Mouse (Mus musculus): Measurements from ENCODE around the gene Chd9. TPM values are rescaled to one million over a fixed set of nuclear protein-coding genes. Genes with fewer than 3 reads are reported as not detected.

Chd9 gene
- 1.7 and 3.7 TPM in 2 replicates for polyA plus RNA-seq (2012; ENCODE audit: low replicate concordance)

DNA sequence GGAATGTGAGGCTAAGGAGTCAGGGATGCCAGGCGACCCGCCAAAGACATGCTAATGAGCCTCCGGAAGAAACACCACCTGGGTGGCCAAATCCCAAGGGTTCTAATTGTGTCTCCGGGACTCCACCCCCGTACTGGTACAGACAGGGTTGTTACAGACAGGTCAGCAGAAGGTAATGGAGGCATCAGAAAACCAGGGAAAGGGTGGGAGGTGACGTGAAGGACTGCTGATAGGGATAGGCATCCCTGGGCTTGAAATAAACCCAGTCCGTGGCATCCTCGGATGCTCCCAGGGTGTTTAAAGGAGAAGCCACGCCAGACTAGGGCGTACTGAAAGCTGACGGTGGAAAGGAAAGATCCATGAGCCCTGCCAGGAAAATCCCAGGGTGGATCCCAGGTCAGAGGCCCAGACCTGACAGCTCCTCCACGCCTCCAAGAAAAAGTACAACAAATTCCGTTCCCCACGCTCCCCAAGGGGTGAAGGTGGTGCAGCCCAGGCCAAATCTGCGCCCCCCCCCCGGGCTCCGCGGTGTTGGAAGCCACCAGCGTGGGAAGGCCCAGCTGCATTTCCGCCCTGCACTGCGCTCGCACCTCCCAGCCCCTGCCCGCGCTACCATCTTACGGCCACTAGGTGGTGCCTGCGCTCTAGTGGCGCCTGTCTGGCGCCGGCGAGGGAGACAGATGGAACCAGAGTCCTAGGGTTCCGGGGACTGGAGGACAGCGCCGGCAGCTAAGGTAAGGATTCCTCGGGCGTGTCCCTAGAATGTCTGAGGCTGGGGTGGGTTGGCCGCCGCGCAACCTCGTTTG lies at the start of gene Chd9:
Chd9 (plus strand) TSS at position 172 of the 806 bp plus-strand sequence.

DNA sequence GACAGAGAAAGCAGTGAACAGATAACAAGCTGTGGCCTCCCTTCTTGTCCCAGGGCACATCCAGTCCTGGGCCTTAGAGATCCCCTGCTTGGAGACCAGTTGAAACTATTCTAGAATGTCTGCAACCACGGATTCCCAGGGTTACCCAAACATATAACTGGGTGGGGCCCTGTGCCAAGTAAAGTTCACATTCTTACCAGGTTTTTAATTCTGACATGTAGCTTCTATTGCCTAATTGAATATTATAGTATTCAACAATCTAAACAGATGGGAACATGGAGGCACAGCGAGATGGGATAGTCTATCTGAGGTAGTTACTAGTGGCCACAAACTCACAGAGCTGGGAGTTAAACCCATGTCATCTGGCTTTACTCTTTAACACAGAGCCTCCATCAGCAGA lies 10.9 kb upstream of the Chd9 start, which contains the start of gene Gm19935:
Gm19935 (minus strand) TSS at position 101 of the 400 bp plus-strand sequence.

DNA sequence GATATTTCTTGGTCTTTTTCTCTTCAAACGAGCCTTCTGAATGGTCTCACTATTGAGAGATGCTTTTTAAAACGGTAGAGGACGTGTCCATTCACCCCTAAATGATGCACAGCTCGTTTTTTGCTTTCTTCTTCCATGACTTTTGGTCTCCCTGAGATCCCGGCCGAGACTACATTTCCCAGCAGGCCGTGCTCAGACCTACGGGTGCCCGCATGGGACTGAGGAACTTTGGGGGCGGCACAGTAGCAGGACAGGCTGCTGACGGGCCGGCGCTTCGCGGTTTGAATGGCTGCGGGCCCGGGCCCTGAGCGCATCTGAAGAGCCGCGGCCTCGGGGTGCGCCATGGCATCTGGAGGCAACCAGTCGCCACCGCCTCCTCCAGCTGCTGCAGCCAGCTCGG lies 241.7 kb downstream of the Chd9 start, which contains the start of gene Rbl2:
Rbl2 (plus strand) TSS at position 224 of the 400 bp plus-strand sequence.

Other genes with a start within 250 kb of the Chd9 start
- gene Gm19935, start 11.0 kb upstream of the Chd9 start, polyA plus RNA-seq (2012; ENCODE audit: low replicate concordance), result not detected in 2 replicates
- 12.0 and 21.5 TPM in 2 replicates for gene Rbl2, start 241.7 kb downstream of the Chd9 start, polyA plus RNA-seq (2012; ENCODE audit: low replicate concordance)

All from hematopoietic multipotent progenitor cell, adult 10-12 weeks (in vitro differentiated cells).